In genomic region chr9:116128886-116129285, GRCm38 (mm10) we compare ENCODE assay signal across 12 mouse cellular contexts.
"Had no signal": no experiment of that assay in that cellular context is flagged by ENCODE, and none has a peak within 500 bp of the region (broad histone marks: within the 10 kb centered on the region; RNA-seq: fewer than 3 reads in every experiment).

No protein-coding gene starts in this region.

- H3K4me3 ChIP-seq: liver, embryonic 15.5 days; megakaryocyte, embryonic 14.5 days; midbrain, embryonic 15.5 days; neural tube, embryonic 12.5 days; stomach, embryonic 15.5 days had no signal

- H3K4me1 ChIP-seq: liver, embryonic 15.5 days; neural tube, embryonic 12.5 days had no signal

- DNase-seq: liver, postnatal 0 days; lung, postnatal 14 days; lung, postnatal 36 days; right cerebral cortex, postnatal 14 days; thymus, adult 2 months; thymus, postnatal 25 days; thymus, postnatal 4 days had no signal
